Mouse (Mus musculus): ENCODE measurements around the gene Stim2. TPM values are rescaled to one million over a fixed set of nuclear protein-coding genes. Genes with fewer than 3 reads are reported as not detected.

The Stim2 gene
- polyA plus RNA-seq, 1 experiment from 2014 or later = 5.4 TPM

GRCm38 (mm10) chr5:54118410-54119212, 120.3 kb downstream of the Stim2 start:
- Histone ChIP-seq H3K4me1 (ENCODE audit: insufficient read depth) (no peaks in the 10 kb centered on the region), H3K27me3 (ENCODE audit: insufficient read depth, low read length) (no peaks in the 10 kb centered on the region), H3K9me3 (ENCODE audit: low read length) (no peaks in the 10 kb centered on the region), H3K27ac (ENCODE audit: low read depth) (no peak overlapping the region), H3K4me3 (ENCODE audit: low read depth, low read length) (no peak overlapping the region), H3K36me3 (replicated peaks; ENCODE audit: insufficient read depth, low read length) (peaks cover 17% of the 10 kb centered on the region; the same call in 1 of the 2 replicates), H3K9ac (replicated peaks) (no peak overlapping the region), H3K4me2 (ENCODE audit: low read depth, low read length) (no peak overlapping the region)
- TF ChIP-seq EP300 (IDR thresholded peaks at IDR 0.05; ENCODE audit: low read depth) = no peak
- 85% methylated on average over 19 of the region's 19 CpGs for WGBS (ENCODE audit: insufficient replicate concordance)
- DNase-seq = no peak
- ATAC-seq = no peak

- Histone ChIP-seq H3K36me3 (replicated peaks; ENCODE audit: insufficient read depth, low read length) (no peaks in the 10 kb centered on the region), H3K4me3 (ENCODE audit: low read depth, low read length) (no peak overlapping the region), H3K9me3 (ENCODE audit: low read length) (no peaks in the 10 kb centered on the region), H3K9ac (replicated peaks) (no peak overlapping the region), H3K27ac (ENCODE audit: low read depth) (no peak overlapping the region), H3K27me3 (ENCODE audit: insufficient read depth, low read length) (no peaks in the 10 kb centered on the region), H3K4me2 (ENCODE audit: low read depth, low read length) (no peak overlapping the region), H3K4me1 (ENCODE audit: insufficient read depth) (no peaks in the 10 kb centered on the region)
- ATAC-seq = no peak
- no peak for DNase-seq
- TF ChIP-seq EP300 (IDR thresholded peaks at IDR 0.05; ENCODE audit: low read depth) (no peak), CTCF (IDR thresholded peaks at IDR 0.05; ENCODE audit: low read depth) (no peak)
- 78% methylated on average over 5 of the region's 5 CpGs for WGBS (ENCODE audit: insufficient replicate concordance)
Measured at GRCm38 (mm10) chr5:54148091-54148795, 149.9 kb downstream of the Stim2 start.

- no peak overlapping the region for H3K4me2 ChIP-seq (ENCODE audit: low read depth, low read length)
- H3K9ac ChIP-seq (replicated peaks) = no peak overlapping the region
- no peaks in the 10 kb centered on the region for H3K9me3 ChIP-seq (ENCODE audit: low read length)
- 21% methylated on average over 13 of the region's 13 CpGs for WGBS (ENCODE audit: insufficient replicate concordance)
- no peak overlapping the region for H3K4me3 ChIP-seq (ENCODE audit: low read depth, low read length)
- TF ChIP-seq CTCF (IDR thresholded peaks at IDR 0.05; ENCODE audit: low read depth) (peak; percentile 68), EP300 (IDR thresholded peaks at IDR 0.05; ENCODE audit: low read depth) (no peak)
- ATAC-seq (no peak), DNase-seq (no peak)
- no peak overlapping the region for H3K27ac ChIP-seq (ENCODE audit: low read depth)
- H3K4me1 ChIP-seq (ENCODE audit: insufficient read depth) = no peaks in the 10 kb centered on the region
- H3K36me3 ChIP-seq (replicated peaks; ENCODE audit: insufficient read depth, low read length) = no peaks in the 10 kb centered on the region
- H3K27me3 ChIP-seq (ENCODE audit: insufficient read depth, low read length) = no peaks in the 10 kb centered on the region
Measured at GRCm38 (mm10) chr5:54154503-54155226, 156.4 kb downstream of the Stim2 start.

GRCm38 (mm10) chr5:54155227-54155776, 157.0 kb downstream of the Stim2 start:
- no peak overlapping the region for H3K9ac ChIP-seq (replicated peaks)
- H3K4me3 ChIP-seq (ENCODE audit: low read depth, low read length) = no peak overlapping the region
- H3K4me1 ChIP-seq (ENCODE audit: insufficient read depth) = no peaks in the 10 kb centered on the region
- H3K4me2 ChIP-seq (ENCODE audit: low read depth, low read length) = no peak overlapping the region
- DNase-seq (no peak), ATAC-seq (no peak)
- TF ChIP-seq CTCF (IDR thresholded peaks at IDR 0.05; ENCODE audit: low read depth) (no peak), EP300 (IDR thresholded peaks at IDR 0.05; ENCODE audit: low read depth) (no peak)
- no peaks in the 10 kb centered on the region for H3K36me3 ChIP-seq (replicated peaks; ENCODE audit: insufficient read depth, low read length)
- H3K27ac ChIP-seq (ENCODE audit: low read depth) = no peak overlapping the region
- no peaks in the 10 kb centered on the region for H3K9me3 ChIP-seq (ENCODE audit: low read length)
- WGBS (ENCODE audit: insufficient replicate concordance) = 65% methylated on average over 12 of the region's 12 CpGs
- H3K27me3 ChIP-seq (ENCODE audit: insufficient read depth, low read length) = no peaks in the 10 kb centered on the region

GRCm38 (mm10) chr5:54155916-54156315, 157.6 kb downstream of the Stim2 start:
- ATAC-seq = no peak
- WGBS (ENCODE audit: insufficient replicate concordance) = 77% methylated on average over 4 of the region's 4 CpGs
- no peak for TF ChIP-seq CTCF (IDR thresholded peaks at IDR 0.05; ENCODE audit: low read depth)

More at GRCm38 (mm10) chr5:54155916-54156315, 157.6 kb downstream of the Stim2 start:
- Histone ChIP-seq H3K4me2 (ENCODE audit: low read depth, low read length) (no peak overlapping the region), H3K9ac (replicated peaks) (no peak overlapping the region), H3K27ac (ENCODE audit: low read depth) (no peak overlapping the region), H3K36me3 (replicated peaks; ENCODE audit: insufficient read depth, low read length) (no peaks in the 10 kb centered on the region), H3K27me3 (ENCODE audit: insufficient read depth, low read length) (no peaks in the 10 kb centered on the region), H3K4me3 (ENCODE audit: low read depth, low read length) (no peak overlapping the region), H3K4me1 (ENCODE audit: insufficient read depth) (no peaks in the 10 kb centered on the region), H3K9me3 (ENCODE audit: low read length) (no peaks in the 10 kb centered on the region)
- DNase-seq = no peak
